Mouse (Mus musculus): Measurements from ENCODE around the gene Dnase2b. TPM values are rescaled to one million over a fixed set of nuclear protein-coding genes. Genes with fewer than 3 reads are reported as not detected.

Dnase2b gene
- polyA plus RNA-seq, 1 experiment from 2014 or later, result not detected

GRCm38 (mm10) chr3:146564268-146565064 is 50.9 kb downstream of the Dnase2b start:
- Histone ChIP-seq H3K4me1 (ENCODE audit: insufficient read depth, low read length) (no peaks in the 10 kb centered on the region), H3K4me3 (ENCODE audit: low read length) (no peak overlapping the region), H3K9ac (replicated peaks; ENCODE audit: low read length) (no peak overlapping the region), H3K4me2 (replicated peaks; ENCODE audit: low read depth, low read length) (no peak overlapping the region), H3K36me3 (ENCODE audit: insufficient read depth, low read length) (no peaks in the 10 kb centered on the region), H3K27ac (ENCODE audit: low read length) (no peak overlapping the region), H3K27me3 (ENCODE audit: insufficient read depth, low read length) (no peaks in the 10 kb centered on the region), H3K9me3 (ENCODE audit: low read length) (no peaks in the 10 kb centered on the region)
- WGBS, result 41% methylated on average over 14 of the region's 14 CpGs
- no peak for ATAC-seq (ENCODE audit: low FRiP score, low TSS enrichment)

- WGBS, result 92% methylated on average over 7 of the region's 7 CpGs
- Histone ChIP-seq H3K27me3 (ENCODE audit: insufficient read depth, low read length) (no peaks in the 10 kb centered on the region), H3K9ac (replicated peaks; ENCODE audit: low read length) (no peak overlapping the region), H3K9me3 (ENCODE audit: low read length) (no peaks in the 10 kb centered on the region), H3K4me3 (ENCODE audit: low read length) (no peak overlapping the region), H3K4me1 (ENCODE audit: insufficient read depth, low read length) (no peaks in the 10 kb centered on the region), H3K4me2 (replicated peaks; ENCODE audit: low read depth, low read length) (no peak overlapping the region), H3K36me3 (ENCODE audit: insufficient read depth, low read length) (no peaks in the 10 kb centered on the region), H3K27ac (ENCODE audit: low read length) (no peak overlapping the region)
- no peak for ATAC-seq (ENCODE audit: low FRiP score, low TSS enrichment)
These were observed 52.5 kb downstream of the Dnase2b start for GRCm38 (mm10) chr3:146562936-146563335.

GRCm38 (mm10) chr3:146557507-146557906 is 57.9 kb downstream of the Dnase2b start:
- no peak for ATAC-seq (ENCODE audit: low FRiP score, low TSS enrichment)
- H3K9me3 ChIP-seq (ENCODE audit: low read length), result no peaks in the 10 kb centered on the region
- H3K27ac ChIP-seq (ENCODE audit: low read length), result no peak overlapping the region
- H3K27me3 ChIP-seq (ENCODE audit: insufficient read depth, low read length), result no peaks in the 10 kb centered on the region
- 89% methylated on average over 6 of the region's 6 CpGs for WGBS
- no peak overlapping the region for H3K4me3 ChIP-seq (ENCODE audit: low read length)
- no peak overlapping the region for H3K4me2 ChIP-seq (replicated peaks; ENCODE audit: low read depth, low read length)
- no peaks in the 10 kb centered on the region for H3K4me1 ChIP-seq (ENCODE audit: insufficient read depth, low read length)
- H3K9ac ChIP-seq (replicated peaks; ENCODE audit: low read length), result no peak overlapping the region
- no peaks in the 10 kb centered on the region for H3K36me3 ChIP-seq (ENCODE audit: insufficient read depth, low read length)

GRCm38 (mm10) chr3:146556567-146556966 is 58.8 kb downstream of the Dnase2b start:
- Histone ChIP-seq H3K9ac (replicated peaks; ENCODE audit: low read length) (no peak overlapping the region), H3K27ac (ENCODE audit: low read length) (no peak overlapping the region), H3K4me1 (ENCODE audit: insufficient read depth, low read length) (no peaks in the 10 kb centered on the region), H3K4me2 (replicated peaks; ENCODE audit: low read depth, low read length) (no peak overlapping the region), H3K36me3 (ENCODE audit: insufficient read depth, low read length) (no peaks in the 10 kb centered on the region), H3K4me3 (ENCODE audit: low read length) (no peak overlapping the region), H3K27me3 (ENCODE audit: insufficient read depth, low read length) (no peaks in the 10 kb centered on the region), H3K9me3 (ENCODE audit: low read length) (no peaks in the 10 kb centered on the region)
- WGBS, result 84% methylated on average over 1 of the region's 1 CpGs
- ATAC-seq (ENCODE audit: low FRiP score, low TSS enrichment), result no peak

GRCm38 (mm10) chr3:146554816-146555215 is 60.6 kb downstream of the Dnase2b start:
- no peak overlapping the region for H3K27ac ChIP-seq (ENCODE audit: low read length)
- no peak overlapping the region for H3K4me3 ChIP-seq (ENCODE audit: low read length)
- ATAC-seq (ENCODE audit: low FRiP score, low TSS enrichment), result no peak
- WGBS, result 85% methylated on average over 7 of the region's 7 CpGs
- H3K4me2 ChIP-seq (replicated peaks; ENCODE audit: low read depth, low read length), result no peak overlapping the region
- H3K9ac ChIP-seq (replicated peaks; ENCODE audit: low read length), result no peak overlapping the region
- no peaks in the 10 kb centered on the region for H3K9me3 ChIP-seq (ENCODE audit: low read length)
- no peaks in the 10 kb centered on the region for H3K36me3 ChIP-seq (ENCODE audit: insufficient read depth, low read length)
- no peaks in the 10 kb centered on the region for H3K27me3 ChIP-seq (ENCODE audit: insufficient read depth, low read length)
- H3K4me1 ChIP-seq (ENCODE audit: insufficient read depth, low read length), result no peaks in the 10 kb centered on the region

- no peaks in the 10 kb centered on the region for H3K36me3 ChIP-seq (ENCODE audit: insufficient read depth, low read length)
- H3K9ac ChIP-seq (replicated peaks; ENCODE audit: low read length), result no peak overlapping the region
- H3K4me1 ChIP-seq (ENCODE audit: insufficient read depth, low read length), result no peaks in the 10 kb centered on the region
- no peak overlapping the region for H3K27ac ChIP-seq (ENCODE audit: low read length)
- H3K4me3 ChIP-seq (ENCODE audit: low read length), result no peak overlapping the region
- 7% methylated on average over 1 of the region's 1 CpGs for WGBS
- H3K9me3 ChIP-seq (ENCODE audit: low read length), result no peaks in the 10 kb centered on the region
- H3K27me3 ChIP-seq (ENCODE audit: insufficient read depth, low read length), result no peaks in the 10 kb centered on the region
- no peak for ATAC-seq (ENCODE audit: low FRiP score, low TSS enrichment)
- H3K4me2 ChIP-seq (replicated peaks; ENCODE audit: low read depth, low read length), result no peak overlapping the region
These were observed 71.8 kb downstream of the Dnase2b start for GRCm38 (mm10) chr3:146543632-146544031.

GRCm38 (mm10) chr3:146540521-146541273 is 74.7 kb downstream of the Dnase2b start:
- no peaks in the 10 kb centered on the region for H3K9me3 ChIP-seq (ENCODE audit: low read length)
- no peaks in the 10 kb centered on the region for H3K4me1 ChIP-seq (ENCODE audit: insufficient read depth, low read length)
- no peaks in the 10 kb centered on the region for H3K36me3 ChIP-seq (ENCODE audit: insufficient read depth, low read length)
- no peaks in the 10 kb centered on the region for H3K27me3 ChIP-seq (ENCODE audit: insufficient read depth, low read length)
- WGBS, result 47% methylated on average over 4 of the region's 4 CpGs
- no peak overlapping the region for H3K4me2 ChIP-seq (replicated peaks; ENCODE audit: low read depth, low read length)
- no peak for ATAC-seq (ENCODE audit: low FRiP score, low TSS enrichment)
- no peak overlapping the region for H3K27ac ChIP-seq (ENCODE audit: low read length)
- no peak overlapping the region for H3K9ac ChIP-seq (replicated peaks; ENCODE audit: low read length)
- H3K4me3 ChIP-seq (ENCODE audit: low read length), result no peak overlapping the region

GRCm38 (mm10) chr3:146534986-146535385 is 80.4 kb downstream of the Dnase2b start:
- ATAC-seq (ENCODE audit: low FRiP score, low TSS enrichment), result no peak
- Histone ChIP-seq H3K4me1 (ENCODE audit: insufficient read depth, low read length) (no peaks in the 10 kb centered on the region), H3K9ac (replicated peaks; ENCODE audit: low read length) (no peak overlapping the region), H3K36me3 (ENCODE audit: insufficient read depth, low read length) (no peaks in the 10 kb centered on the region), H3K9me3 (ENCODE audit: low read length) (no peaks in the 10 kb centered on the region), H3K4me3 (ENCODE audit: low read length) (no peak overlapping the region), H3K27me3 (ENCODE audit: insufficient read depth, low read length) (no peaks in the 10 kb centered on the region), H3K4me2 (replicated peaks; ENCODE audit: low read depth, low read length) (no peak overlapping the region), H3K27ac (ENCODE audit: low read length) (no peak overlapping the region)
- WGBS, result 65% methylated on average over 6 of the region's 6 CpGs

All from kidney, embryonic 16.5 days (tissue).